Mouse (Mus musculus): ENCODE measurements around the gene Tbc1d8.

The Tbc1d8 gene

DNA sequence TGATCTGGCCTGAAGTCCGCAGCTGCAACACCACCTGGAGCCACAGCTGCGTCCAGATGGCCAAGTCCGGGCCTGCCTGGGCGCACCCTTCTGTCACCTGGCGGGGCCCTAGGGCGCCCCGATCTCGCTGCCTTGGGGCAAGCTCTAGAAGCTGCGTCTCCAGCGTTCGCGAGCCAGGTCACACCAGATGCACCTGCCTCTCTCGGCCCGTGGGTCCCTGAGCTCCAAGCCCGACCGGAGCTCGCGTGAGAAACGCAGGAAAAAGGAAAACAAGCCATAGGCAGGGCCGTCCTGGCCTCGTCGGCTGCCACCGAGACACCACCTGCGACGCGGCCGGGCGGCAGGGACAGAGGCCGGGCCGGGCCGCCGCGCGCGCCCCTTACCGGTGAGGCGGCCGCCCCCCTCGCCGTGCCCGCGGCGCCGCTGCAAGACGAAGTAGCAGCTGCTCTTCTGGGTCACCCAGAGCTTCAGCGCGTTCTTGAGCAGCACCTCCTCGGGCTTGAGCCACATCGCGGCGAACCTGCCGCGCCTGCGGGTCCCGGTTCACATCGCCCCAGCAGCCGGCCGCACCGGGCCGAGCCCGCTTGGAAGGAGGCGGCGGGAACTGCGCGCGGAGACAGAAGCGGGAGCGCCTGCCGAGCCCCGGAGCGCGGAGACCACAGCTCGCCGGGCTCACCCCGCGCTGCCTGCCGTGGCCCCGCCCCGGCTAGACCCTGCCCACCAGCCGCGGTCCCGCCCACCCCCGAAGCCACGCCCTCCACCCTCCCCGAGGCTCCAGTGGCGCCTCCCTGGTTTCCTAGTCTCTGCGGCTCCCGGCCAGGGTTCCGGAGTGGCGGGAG lies at the start of gene Tbc1d8:
Gene Tbc1d8, minus strand, starts transcription at position 699 of the 839 bp plus-strand sequence.
- peak; percentile 88 for DNase-seq

DNA sequence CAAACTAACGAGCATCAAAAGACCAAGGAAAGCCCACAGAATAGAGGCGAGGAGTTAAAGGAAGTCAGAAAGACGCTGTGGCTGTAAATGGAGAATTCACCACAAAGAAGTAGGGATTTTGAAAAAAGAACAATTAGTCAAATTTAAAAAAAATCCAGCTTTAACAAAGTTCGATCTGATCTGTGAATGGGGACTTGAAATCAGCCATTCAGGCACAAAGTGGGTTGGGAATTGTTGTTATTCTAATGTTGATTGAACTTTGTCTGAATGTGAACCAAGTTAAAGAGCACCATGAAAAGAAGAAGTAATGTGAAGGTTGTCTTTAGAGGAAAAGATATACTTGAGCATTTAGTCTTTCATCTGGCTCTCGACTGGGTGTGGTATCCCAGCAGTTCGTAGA lies 49.8 kb upstream of the Tbc1d8 start:
- no peak for DNase-seq

DNA sequence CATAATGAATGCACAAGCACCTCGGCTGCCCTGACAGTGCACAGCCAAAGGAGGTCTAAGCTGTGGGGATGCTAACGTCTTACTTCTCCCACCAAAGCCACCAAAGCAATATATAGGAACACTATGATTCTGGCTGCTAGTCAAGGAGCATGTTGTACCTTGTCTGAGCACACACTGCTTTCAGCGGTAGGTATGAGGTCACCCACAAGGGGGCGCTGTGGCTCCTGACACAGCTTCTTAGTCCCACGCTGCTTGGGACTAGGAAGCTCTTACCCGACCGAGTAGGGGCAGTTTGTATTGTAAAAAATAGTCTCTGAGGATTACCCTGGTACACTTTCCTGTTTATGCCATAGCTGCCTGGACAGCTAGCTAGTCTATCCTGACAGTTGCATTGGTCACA lies 48.9 kb upstream of the Tbc1d8 start:
- DNase-seq, result peak; percentile 60

DNA sequence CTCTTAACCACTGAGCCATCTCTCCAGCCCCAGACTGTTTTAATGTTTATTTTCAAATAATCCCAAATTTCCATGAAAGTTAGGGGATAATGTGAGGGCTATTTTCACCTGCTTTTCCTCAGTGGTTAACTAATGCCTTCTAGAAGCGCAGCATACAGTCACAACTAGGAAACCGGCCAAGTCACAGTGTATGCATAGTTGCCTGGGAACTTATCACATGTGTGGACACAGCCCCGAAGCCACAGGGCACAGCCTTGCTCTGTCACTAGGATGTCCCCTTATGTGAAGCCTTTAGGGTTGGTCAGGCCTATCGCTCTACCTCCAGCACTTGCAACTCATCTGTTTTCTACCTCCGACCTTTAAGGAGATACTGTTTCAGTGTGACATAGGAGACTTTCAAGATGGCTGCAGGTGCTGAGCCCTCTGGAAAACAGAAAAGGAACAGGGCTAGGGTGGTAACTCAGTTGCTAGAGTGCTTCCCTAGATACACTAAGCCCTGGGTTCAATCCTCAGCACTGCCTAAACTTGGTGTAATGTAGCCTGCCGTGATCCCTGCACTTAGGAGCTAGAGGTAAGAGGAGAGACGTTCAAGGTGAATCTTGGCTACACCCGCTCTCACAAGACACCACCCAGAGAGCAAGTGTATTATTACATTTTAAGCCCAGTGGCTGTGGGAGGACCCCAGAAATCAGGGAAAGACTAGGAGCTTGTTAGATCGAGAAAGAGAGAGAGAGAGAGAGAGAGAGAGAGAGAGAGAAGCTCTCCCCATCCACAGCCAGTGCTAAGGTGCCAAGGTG lies 48.0 kb upstream of the Tbc1d8 start:
- DNase-seq, result no peak

DNA sequence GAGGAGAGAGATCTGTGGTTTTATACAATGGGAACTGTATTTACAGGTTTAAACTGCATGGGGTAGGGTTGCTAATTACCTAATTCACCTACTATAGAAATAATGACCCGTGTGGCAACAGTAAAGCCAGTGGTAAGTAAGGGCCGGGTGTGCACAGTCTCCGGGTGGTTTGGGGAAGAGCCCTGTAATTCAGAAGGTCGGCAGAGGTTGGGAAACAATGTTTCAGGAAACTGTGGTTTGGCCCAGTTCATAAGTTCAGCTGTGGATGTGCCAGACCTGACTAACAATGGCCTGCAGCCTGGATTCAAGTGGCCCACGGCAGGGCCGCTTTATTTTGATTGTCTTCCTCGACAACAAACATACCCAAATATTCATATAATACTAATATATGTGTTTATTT lies 47.2 kb upstream of the Tbc1d8 start:
- DNase-seq, result no peak

DNA sequence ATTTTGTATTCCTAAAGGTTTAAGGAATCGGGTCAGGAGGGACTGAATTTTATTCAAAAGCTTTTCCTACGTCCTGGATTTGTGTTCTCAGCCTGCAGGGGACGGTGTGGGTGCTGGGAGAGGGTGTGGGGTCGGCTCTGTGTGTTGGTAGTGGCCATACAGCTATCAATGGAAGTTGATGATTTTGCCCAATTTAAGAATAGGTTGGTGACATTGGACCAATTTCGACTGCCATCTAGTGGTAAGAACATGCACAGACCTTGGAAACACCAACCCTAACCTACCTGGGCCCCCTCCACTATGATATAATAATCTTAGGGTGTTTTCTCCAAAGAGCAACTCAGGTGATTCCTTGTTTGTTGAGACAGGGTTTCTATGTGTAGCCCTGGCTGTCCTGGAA lies 44.0 kb upstream of the Tbc1d8 start:
- DNase-seq, result no peak

DNA sequence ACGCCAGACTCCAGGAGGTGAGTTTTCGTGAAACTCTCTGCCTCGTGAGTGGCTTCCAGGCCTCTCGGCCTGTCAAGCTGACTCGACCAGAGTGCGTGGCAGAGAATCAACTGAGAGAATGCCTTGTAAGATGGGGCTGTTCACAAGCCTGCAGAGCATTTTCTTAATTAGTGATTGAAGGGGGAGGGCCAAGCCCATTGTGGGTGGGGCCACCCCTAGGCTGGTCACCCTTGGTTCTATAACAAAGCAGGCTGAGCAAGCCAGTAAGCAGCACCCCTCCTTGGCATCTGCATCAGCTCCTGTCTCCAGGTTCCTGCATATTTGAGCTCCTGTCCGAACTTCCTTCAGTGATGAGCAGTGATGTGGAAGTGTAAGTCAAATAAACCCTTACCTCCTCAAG lies 42.8 kb upstream of the Tbc1d8 start:
- no peak for DNase-seq

DNA sequence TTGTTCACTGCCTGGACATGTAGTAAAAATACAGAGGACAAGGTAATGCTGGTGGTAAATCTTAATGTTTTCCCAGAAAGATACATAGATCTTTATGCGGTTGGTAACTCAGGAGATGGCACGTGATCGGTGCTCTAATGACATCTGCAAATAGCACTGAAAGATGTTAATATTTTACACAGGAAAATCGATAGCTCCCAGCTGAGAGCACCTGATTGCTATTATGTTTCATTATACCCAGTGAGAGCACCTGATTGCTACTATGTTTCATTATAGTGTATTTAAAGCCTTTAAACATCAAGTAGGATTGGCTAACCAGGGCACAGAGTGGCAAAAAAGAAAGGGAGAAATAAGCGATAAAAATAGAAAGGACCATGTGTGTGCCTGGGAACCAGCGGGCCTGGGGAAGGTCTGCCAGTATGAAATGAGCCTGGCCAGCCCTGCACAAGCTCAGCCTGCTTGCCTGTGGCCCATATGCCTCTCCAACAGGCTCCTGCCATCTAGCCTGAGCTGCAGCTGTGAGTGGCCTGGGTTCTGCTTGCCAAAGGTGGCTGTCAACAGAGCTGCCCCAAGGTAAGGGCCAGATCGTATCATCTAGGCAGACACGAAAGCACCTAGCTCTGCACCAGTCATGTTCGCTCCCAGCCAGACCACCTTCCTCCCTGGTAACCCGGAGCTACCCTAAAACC lies 36.9 kb upstream of the Tbc1d8 start:
- no peak for DNase-seq

DNA sequence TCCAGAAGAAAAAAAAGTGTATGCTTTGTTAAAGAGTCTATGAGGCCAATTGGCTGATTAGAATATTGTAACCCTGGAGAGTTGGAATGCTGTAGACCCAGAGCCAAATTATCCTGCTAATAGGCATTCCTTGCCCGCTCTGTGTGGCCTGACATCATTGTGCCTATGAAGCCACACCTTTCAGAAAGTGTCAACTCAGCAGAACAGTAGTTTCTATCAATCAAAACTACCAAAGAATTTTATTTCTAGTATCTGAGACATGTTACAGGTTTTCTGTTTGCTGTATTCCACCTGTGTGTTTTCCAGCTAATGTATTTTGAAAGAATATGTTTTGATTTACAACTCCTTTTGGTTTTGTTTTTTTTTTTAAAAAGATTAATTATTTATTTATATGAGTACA lies 33.6 kb upstream of the Tbc1d8 start:
- DNase-seq, result no peak

DNA sequence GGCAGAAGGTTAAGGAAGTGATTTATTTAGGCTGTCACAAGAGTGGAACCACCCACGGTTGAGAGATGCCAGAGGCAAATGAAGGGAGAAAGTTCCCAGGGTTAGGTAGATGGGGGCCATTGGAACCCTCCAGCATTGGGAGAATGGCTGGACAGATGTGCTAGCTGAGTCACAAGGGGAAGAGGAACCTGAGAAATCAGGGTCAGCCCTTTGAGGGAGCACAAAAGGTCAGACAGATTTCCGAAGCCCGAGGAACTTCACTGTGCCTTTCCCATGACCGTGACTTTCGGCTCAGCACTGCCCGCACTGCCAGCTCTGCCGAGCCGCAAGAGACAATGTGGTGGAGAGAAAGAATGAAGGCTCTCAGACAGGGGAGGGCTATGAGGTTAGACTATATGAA lies 33.2 kb upstream of the Tbc1d8 start:
- DNase-seq, result no peak

DNA sequence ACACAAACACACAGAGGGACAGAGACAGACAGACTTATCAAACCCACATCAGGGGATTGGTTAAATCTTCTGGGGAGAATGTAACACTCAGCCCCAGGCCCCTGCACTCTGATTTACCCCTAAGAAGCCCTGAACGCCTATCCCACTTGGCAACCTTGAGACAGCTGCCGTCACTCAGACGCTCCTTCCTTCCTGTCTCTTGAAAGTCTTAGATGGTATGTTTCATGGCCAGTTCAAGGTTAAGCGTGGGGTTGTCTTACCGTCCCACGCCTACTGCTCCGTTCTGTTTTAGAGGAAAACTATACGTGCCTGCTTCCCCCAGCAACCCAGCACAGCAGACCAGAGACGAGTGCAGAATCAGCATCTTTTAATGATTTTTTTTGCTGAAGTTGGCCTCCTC lies 27.0 kb upstream of the Tbc1d8 start:
- no peak for DNase-seq

DNA sequence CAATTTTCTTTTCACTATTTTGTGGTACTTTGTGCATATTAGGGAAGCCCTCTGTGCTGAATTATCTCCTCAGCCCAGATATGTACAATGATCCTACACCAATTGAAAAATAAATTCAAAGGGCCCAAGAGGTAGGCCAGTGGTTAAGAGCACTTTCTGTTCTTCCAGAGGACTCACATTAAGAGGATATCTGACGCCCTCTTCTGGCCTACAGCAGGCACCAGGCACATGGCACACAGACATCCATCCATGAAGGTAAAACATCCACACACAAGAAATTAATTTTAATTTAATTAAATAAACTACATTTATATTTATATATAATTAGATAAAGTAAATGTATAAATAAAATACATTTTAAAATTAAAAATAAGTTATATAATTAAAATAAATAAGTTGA lies 25.7 kb upstream of the Tbc1d8 start:
- peak; percentile 46 for DNase-seq

DNA sequence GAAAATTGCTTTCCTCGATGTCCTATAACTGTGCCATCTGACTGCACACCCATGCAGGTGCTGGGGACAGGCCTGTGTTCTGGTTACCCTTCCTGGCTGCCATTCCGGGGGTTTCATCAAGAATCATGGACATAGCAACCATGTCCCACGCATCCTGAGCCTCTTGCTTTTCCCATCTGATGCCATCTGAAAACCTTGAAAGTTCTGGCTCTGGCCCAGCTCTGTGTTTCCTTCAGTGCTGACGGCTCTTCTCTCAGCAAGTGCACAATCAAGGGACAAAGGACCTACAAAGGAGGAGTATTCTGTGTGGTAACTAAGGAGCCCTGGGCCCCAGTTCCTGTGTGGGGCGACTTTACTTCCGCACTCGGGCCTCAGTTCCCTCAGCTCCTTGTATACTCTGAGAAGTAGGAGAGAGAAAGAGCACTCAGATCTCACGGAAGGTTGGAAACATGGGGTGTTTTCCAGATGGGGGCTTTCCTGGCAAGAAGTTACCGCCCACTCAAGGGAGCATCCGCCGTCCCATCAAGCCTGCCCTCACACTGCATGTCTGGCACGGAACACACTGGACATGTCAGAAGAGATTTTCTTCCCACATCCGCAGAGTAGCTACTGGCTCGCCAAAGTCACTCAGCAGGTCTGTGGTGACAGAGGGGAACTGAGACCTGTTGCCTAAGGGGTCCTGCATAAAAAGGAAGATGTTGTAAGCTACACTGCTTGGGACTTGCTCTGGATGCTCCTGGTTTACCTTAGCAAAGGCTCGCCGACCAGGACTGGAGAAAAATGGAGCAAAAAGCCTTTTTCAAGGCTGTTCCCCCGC lies 24.5 kb upstream of the Tbc1d8 start:
- no peak for DNase-seq

DNA sequence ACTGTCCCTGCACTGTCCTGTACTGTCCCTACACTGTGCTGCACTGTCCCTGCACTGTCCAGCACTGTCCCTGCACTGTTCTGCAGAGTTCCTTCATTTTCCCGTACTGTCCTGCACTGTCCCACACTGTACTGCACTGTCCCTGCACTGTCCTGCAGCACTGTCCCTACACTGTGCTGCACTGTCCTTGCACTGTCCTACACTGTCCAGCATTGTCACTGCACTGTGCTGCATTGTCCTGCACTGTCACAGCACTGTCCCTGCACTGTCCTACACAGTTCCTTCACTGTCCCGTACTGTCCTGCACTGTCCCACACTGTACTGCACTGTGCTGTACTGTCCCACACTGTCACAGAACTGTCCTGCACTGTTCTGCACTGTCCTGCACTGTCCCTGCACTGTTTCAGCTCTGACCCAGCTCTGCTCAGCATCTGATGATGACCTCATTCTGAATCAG lies 21.0 kb upstream of the Tbc1d8 start:
- DNase-seq, result no peak

DNA sequence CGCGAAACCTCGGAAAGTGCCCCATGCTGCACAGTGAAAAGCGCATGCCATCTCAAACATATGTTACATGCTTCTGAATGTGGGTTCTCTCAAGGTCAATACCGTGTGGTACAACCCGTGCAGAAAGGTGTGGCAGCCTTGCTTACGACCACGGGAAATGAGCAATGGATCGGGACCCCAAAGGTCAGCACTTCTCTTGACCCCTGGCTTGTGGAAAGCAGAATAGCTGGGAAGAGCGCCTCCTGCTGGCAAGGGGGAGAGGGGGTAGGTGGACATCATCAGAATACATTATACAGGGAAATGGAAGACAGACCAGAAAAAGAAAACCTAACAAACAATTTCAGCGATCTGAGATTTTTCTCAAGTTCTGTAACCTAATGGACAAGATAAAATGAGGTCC lies 19.2 kb upstream of the Tbc1d8 start:
- DNase-seq, result no peak

DNA sequence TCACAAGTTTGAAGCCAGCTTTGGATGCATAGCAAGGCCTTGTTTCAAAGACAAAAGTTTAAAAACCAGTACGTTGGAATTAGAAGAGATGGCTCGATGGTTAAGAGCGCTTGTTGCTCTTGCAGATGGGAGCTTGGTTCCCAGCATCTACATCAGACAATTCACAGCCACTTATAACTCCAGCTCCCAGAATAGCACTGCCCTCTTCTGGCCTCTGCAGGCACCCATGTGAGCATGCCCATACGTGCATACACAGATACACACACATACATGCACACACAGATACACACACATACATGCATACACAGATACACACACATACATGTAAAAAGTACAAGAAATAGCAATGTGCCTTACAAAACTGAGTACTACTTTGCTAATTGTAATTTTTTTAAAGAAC lies 18.4 kb upstream of the Tbc1d8 start:
- no peak for DNase-seq

DNA sequence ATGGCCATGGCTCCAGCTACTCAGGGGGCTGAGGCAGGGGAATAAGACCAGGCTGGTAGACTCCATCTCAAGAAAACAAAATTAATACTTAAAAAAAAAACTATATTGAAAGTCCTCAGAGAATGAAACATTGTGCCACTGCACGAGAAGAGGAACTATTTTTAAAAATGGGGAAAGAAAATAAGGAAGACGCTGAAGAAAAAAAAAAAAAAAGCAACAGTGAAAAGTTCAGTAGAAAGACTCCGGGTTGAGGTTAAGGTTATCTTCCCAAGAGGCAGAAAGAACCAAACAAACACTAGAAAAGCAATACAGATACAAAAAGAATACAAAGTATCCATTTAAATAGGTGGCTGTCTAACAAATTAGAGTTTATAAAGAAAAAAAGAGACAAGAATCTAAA lies 15.1 kb upstream of the Tbc1d8 start:
- no peak for DNase-seq

DNA sequence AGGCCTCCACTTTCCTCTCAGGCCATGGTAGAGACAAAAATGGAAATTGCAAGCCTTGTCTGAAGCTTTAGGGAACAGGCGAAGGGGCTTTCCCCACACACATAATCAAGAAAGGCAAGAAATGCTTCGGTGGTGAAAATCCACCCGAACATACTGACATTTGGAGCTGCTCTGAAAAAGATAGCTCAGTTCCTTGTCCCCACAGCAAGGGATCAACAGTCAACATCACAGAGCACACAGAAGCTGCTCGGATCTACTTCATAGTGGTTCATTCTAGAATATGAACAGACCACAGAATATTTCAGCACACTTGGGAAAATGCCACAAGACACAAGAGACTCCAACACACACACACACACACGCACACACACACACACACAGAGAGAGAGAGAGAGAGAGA lies 14.6 kb upstream of the Tbc1d8 start:
- DNase-seq, result no peak

DNA sequence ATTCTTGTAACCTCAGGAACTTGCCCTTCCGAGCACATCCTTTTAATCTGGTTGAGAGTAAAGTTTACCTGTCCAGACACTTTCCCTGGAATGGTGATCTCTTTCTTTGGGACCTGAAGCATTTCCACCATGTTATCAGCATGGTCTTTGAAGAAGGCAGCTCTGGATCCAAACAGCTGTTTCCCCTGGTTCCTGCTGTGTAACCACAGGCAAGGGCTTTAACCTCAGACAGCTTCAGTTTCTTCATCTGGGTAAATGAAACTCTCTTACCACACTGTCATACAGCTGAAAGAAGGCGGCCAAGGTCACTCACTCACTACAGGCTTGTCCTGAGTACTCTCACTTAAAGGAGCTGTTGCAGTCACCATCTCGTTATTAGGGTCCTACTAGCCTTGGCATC lies 8.8 kb upstream of the Tbc1d8 start:
- DNase-seq, result no peak

DNA sequence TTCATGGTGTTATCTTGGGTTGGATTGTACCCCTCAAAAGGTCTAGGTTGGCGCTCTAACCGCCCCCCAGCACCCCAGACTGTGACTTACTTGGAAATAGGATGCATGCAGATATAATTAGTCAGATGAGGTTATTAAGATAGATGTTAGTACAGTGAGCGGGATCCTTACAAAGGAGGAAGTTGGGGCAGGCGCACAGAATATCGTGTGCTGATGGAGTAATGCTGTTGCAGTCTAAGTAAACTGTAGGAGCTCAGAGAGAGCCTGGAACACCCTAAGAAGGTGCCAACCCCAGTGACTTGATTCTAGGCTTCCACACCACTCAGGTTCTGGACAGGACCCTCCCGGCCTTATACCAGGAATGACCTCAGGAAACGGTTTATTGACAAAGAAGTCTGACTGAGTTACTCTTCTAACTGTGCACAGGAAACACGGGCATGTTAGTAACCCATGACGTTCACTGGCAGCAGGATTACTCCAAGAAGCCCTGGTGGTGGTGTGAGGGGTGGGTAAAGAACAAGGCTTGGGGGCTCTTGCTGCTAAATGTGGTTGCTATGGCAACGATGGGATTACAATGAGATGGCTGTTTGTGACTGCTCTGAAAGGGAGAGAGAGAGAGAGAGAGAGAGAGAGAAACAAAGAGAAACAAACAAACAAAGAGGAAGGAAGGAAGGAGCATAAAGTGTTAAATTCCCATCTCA lies 3.7 kb upstream of the Tbc1d8 start:
- no peak for DNase-seq

DNA sequence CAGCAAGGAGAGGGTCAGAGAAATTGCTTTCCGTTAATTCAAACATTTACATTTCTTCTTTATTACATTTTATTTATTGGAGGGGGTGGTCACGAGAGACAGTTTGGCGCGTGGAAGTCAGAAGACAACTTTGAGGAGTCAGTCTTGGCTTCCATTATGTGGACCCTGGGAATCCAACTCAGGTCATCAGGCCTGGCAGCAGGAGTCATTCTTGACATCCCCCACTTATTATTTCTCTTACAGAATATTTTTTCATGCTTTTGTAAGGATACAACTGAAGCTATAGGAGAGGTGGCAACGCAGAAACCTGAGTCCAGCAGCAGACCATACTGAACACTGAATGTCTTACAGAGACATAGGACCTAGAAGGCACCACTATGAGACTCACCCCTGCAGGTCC lies 699 bp upstream of the Tbc1d8 start:
- no peak for DNase-seq

DNA sequence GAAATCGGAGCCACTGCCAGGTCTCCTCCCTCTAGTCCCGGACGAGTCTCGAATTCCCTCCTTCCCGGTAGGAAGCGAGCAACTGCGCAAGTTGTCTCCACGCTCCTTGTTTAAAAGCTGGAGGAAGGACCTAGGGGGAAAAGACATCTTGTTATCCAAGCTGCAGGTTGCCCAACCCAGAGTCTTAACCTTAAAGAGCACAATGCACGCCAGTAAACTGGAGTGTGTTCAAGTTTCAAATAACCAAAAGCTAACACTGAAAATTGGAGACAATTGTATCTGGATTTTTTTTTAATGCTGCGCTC lies 293 bp upstream of the Tbc1d8 start:
- DNase-seq, result no peak
